In genomic region chr16:59594714-59595113, GRCm38 (mm10) we compare ENCODE assay signal across 17 mouse cellular contexts. TPM values are rescaled to one million over a fixed set of nuclear protein-coding genes. Genes with fewer than 3 reads are reported as not detected.
DNase-seq lines count a peak whose midpoint lies in the region; ATAC-seq and TF ChIP-seq lines count a peak whose summit lies in the region.
"Had no signal": no experiment of that assay in that cellular context is flagged by ENCODE, and none has a peak within 500 bp of the region (broad histone marks: within the 10 kb centered on the region; RNA-seq: fewer than 3 reads in every experiment).

No protein-coding gene starts in this region.

- H3K4me2 ChIP-seq in heart, embryonic 11.5 days = no peak overlapping the region
- H3K4me2 ChIP-seq in kidney, postnatal 0 days (ENCODE audit: low read length) = no peak overlapping the region
- H3K4me2 ChIP-seq in embryonic facial prominence, embryonic 15.5 days (replicated peaks) = no peak overlapping the region
- H3K4me2 ChIP-seq in stomach, embryonic 16.5 days (ENCODE audit: low read depth, low read length) = no peak overlapping the region
- no peak overlapping the region for H3K4me2 ChIP-seq in forebrain, embryonic 11.5 days (ENCODE audit: low read depth, low read length, severe bottlenecking)
- H3K4me2 ChIP-seq: forebrain, embryonic 15.5 days; liver, embryonic 13.5 days had no signal

- ATAC-seq in heart, embryonic 11.5 days (replicated peaks; ENCODE audit: insufficient number of reproducible peaks, low FRiP score, low TSS enrichment) = no peak
- ATAC-seq in kidney, postnatal 0 days (replicated peaks; ENCODE audit: low FRiP score, low read depth) = no peak
- peak; percentile 41 for ATAC-seq in embryonic facial prominence, embryonic 15.5 days (ENCODE audit: insufficient number of reproducible peaks, low FRiP score, low TSS enrichment, low read depth)
- ATAC-seq in stomach, embryonic 16.5 days (ENCODE audit: insufficient read depth, low FRiP score) = no peak
- ATAC-seq in forebrain, embryonic 11.5 days (replicated peaks; ENCODE audit: low FRiP score) = no peak
- ATAC-seq: forebrain, embryonic 15.5 days; hindbrain, embryonic 16.5 days had no signal

- peaks cover 23% of the 10 kb centered on the region for H3K4me1 ChIP-seq in heart, embryonic 11.5 days (ENCODE audit: control insufficient read depth, insufficient read depth, low read length)
- H3K4me1 ChIP-seq in kidney, postnatal 0 days (replicated peaks; ENCODE audit: insufficient read depth, low read length) = peaks cover 6% of the 10 kb centered on the region; the same call in 1 of the 2 replicates
- peaks cover 40% of the 10 kb centered on the region for H3K4me1 ChIP-seq in embryonic facial prominence, embryonic 15.5 days
- H3K4me1 ChIP-seq in stomach, embryonic 16.5 days (ENCODE audit: control insufficient read depth, insufficient read depth, low read length) = peaks cover 23% of the 10 kb centered on the region
- no peaks in the 10 kb centered on the region for H3K4me1 ChIP-seq in forebrain, embryonic 11.5 days (replicated peaks; ENCODE audit: control insufficient read depth, insufficient read depth, low read length)

- no peaks in the 10 kb centered on the region for H3K36me3 ChIP-seq in heart, embryonic 11.5 days (ENCODE audit: control insufficient read depth, insufficient read depth, low read length)
- H3K36me3 ChIP-seq in kidney, postnatal 0 days (ENCODE audit: insufficient read depth, low read length) = no peaks in the 10 kb centered on the region
- no peaks in the 10 kb centered on the region for H3K36me3 ChIP-seq in embryonic facial prominence, embryonic 15.5 days
- H3K36me3 ChIP-seq in stomach, embryonic 16.5 days (ENCODE audit: control insufficient read depth, insufficient read depth, low read length) = no peaks in the 10 kb centered on the region
- H3K36me3 ChIP-seq in forebrain, embryonic 11.5 days (ENCODE audit: control insufficient read depth, insufficient read depth, low read length) = no peaks in the 10 kb centered on the region
- H3K36me3 ChIP-seq: forebrain, embryonic 15.5 days; liver, embryonic 13.5 days; midbrain, embryonic 10.5 days had no signal

- H3K4me3 ChIP-seq in heart, embryonic 11.5 days (ENCODE audit: low read depth, low read length) = no peak overlapping the region
- no peak overlapping the region for H3K4me3 ChIP-seq in kidney, postnatal 0 days (replicated peaks; ENCODE audit: low read depth, low read length)
- no peak overlapping the region for H3K4me3 ChIP-seq in embryonic facial prominence, embryonic 15.5 days (replicated peaks)
- no peak overlapping the region for H3K4me3 ChIP-seq in stomach, embryonic 16.5 days (replicated peaks; ENCODE audit: low read length)
- no peak overlapping the region for H3K4me3 ChIP-seq in forebrain, embryonic 11.5 days (ENCODE audit: low read depth, low read length)
- H3K4me3 ChIP-seq: forebrain, embryonic 15.5 days; liver, embryonic 13.5 days; midbrain, embryonic 10.5 days; myocyte had no signal

- H3K27me3 ChIP-seq in heart, embryonic 11.5 days (ENCODE audit: control insufficient read depth, insufficient read depth, low read length) = no peaks in the 10 kb centered on the region
- H3K27me3 ChIP-seq in kidney, postnatal 0 days (ENCODE audit: insufficient read depth, low read length) = no peaks in the 10 kb centered on the region
- H3K27me3 ChIP-seq in embryonic facial prominence, embryonic 15.5 days = no peaks in the 10 kb centered on the region
- H3K27me3 ChIP-seq in stomach, embryonic 16.5 days (ENCODE audit: control insufficient read depth, insufficient read depth, low read length) = no peaks in the 10 kb centered on the region
- peaks cover 2% of the 10 kb centered on the region; the same call in 1 of the 2 replicates for H3K27me3 ChIP-seq in forebrain, embryonic 11.5 days (ENCODE audit: control insufficient read depth, insufficient read depth, low read length)
- H3K27me3 ChIP-seq: forebrain, embryonic 15.5 days had no signal

- WGBS in heart, embryonic 11.5 days (ENCODE audit: insufficient replicate concordance) = 63% methylated on average over 3 of the region's 3 CpGs
- 39% methylated on average over 3 of the region's 3 CpGs for WGBS in kidney, postnatal 0 days
- 50% methylated on average over 3 of the region's 3 CpGs for WGBS in embryonic facial prominence, embryonic 15.5 days
- WGBS in stomach, embryonic 16.5 days = 59% methylated on average over 3 of the region's 3 CpGs
- WGBS in forebrain, embryonic 11.5 days = 89% methylated on average over 3 of the region's 3 CpGs

- no peak for TF ChIP-seq CTCF in kidney, postnatal 0 days (IDR thresholded peaks at IDR 0.05; ENCODE audit: low read depth)

- H3K9me3 ChIP-seq in heart, embryonic 11.5 days (replicated peaks; ENCODE audit: control insufficient read depth, low read length) = no peaks in the 10 kb centered on the region
- no peaks in the 10 kb centered on the region for H3K9me3 ChIP-seq in kidney, postnatal 0 days (replicated peaks; ENCODE audit: low read length)
- H3K9me3 ChIP-seq in embryonic facial prominence, embryonic 15.5 days (replicated peaks) = no peaks in the 10 kb centered on the region
- H3K9me3 ChIP-seq in stomach, embryonic 16.5 days (replicated peaks; ENCODE audit: control insufficient read depth, low read length) = no peaks in the 10 kb centered on the region
- no peaks in the 10 kb centered on the region for H3K9me3 ChIP-seq in forebrain, embryonic 11.5 days (ENCODE audit: control insufficient read depth, low read length)
- H3K9me3 ChIP-seq: forebrain, embryonic 15.5 days; liver, embryonic 13.5 days; midbrain, embryonic 10.5 days had no signal

- no peak overlapping the region for H3K27ac ChIP-seq in heart, embryonic 11.5 days (ENCODE audit: low read depth, low read length)
- peak overlapping the region; percentile 66 for H3K27ac ChIP-seq in kidney, postnatal 0 days
- H3K27ac ChIP-seq in embryonic facial prominence, embryonic 15.5 days (replicated peaks) = peak overlapping the region; percentile 78; the same call in 1 of the 2 replicates
- peak overlapping the region; percentile 18; the same call in 1 of the 2 replicates for H3K27ac ChIP-seq in stomach, embryonic 16.5 days (ENCODE audit: low read length)
- no peak overlapping the region for H3K27ac ChIP-seq in forebrain, embryonic 11.5 days (ENCODE audit: low read depth, low read length)
- H3K27ac ChIP-seq: forebrain, embryonic 15.5 days; liver, embryonic 13.5 days; midbrain, embryonic 10.5 days had no signal

- peak; percentile 91 for DNase-seq in heart, adult 11 months
- no peak for DNase-seq in kidney, postnatal 0 days (ENCODE audit: low spot score)
- no peak for DNase-seq in kidney, postnatal 10 days
- no peak for DNase-seq in forebrain, embryonic 11.5 days (ENCODE audit: low spot score)
- DNase-seq: B cell, adult 2 months; cerebellum, postnatal 25 days; gastrocnemius, postnatal 25 days; liver, embryonic 13.5 days; lung, postnatal 14 days; right cerebral cortex, adult 18-20 months had no signal

- H3K9ac ChIP-seq in heart, embryonic 11.5 days (ENCODE audit: low read depth, low read length) = no peak overlapping the region
- no peak overlapping the region for H3K9ac ChIP-seq in kidney, postnatal 0 days (ENCODE audit: low read depth, low read length)
- H3K9ac ChIP-seq in embryonic facial prominence, embryonic 15.5 days = no peak overlapping the region
- no peak overlapping the region for H3K9ac ChIP-seq in stomach, embryonic 16.5 days (ENCODE audit: low read length)
- H3K9ac ChIP-seq in forebrain, embryonic 11.5 days (ENCODE audit: low read length) = no peak overlapping the region
- H3K9ac ChIP-seq: forebrain, embryonic 15.5 days; liver, embryonic 13.5 days had no signal

RNA-seq across cellular contexts. Expression of gene Crybg3, which starts 6.1 kb away (rescaled TPM):
- polyA plus RNA-seq in heart, embryonic 11.5 days (2014; fragmentation: Nextera tagmentation; extraction: Ambion mirVana) = 19.7 and 19.8 TPM in 2 replicates
- polyA plus RNA-seq in kidney, postnatal 0 days (2015; fragmentation: Nextera tagmentation; extraction: Ambion mirVana) = 4.2 and 5.4 TPM in 2 replicates
- polyA plus RNA-seq in embryonic facial prominence, embryonic 15.5 days (2015; fragmentation: Nextera tagmentation; extraction: Ambion mirVana) = 11.4 and 12.7 TPM in 2 replicates
- 11.2 and 11.6 TPM in 2 replicates for polyA plus RNA-seq in stomach, embryonic 16.5 days (2015; fragmentation: Nextera tagmentation; extraction: Ambion mirVana)
- 6.0 and 6.5 TPM in 2 replicates for polyA plus RNA-seq in forebrain, embryonic 11.5 days (2014; fragmentation: Nextera tagmentation; extraction: Ambion mirVana)

RNA-seq across cellular contexts. Expression of gene Arl6, which starts 44.5 kb away (rescaled TPM):
- 20.8 and 24.6 TPM in 2 replicates for polyA plus RNA-seq in heart, embryonic 11.5 days (2014; fragmentation: Nextera tagmentation; extraction: Ambion mirVana)
- polyA plus RNA-seq in kidney, postnatal 0 days (2015; fragmentation: Nextera tagmentation; extraction: Ambion mirVana) = 46.4 and 46.6 TPM in 2 replicates
- polyA plus RNA-seq in embryonic facial prominence, embryonic 15.5 days (2015; fragmentation: Nextera tagmentation; extraction: Ambion mirVana) = 34.0 and 34.8 TPM in 2 replicates
- polyA plus RNA-seq in stomach, embryonic 16.5 days (2015; fragmentation: Nextera tagmentation; extraction: Ambion mirVana) = 25.0 and 25.8 TPM in 2 replicates
- polyA plus RNA-seq in forebrain, embryonic 11.5 days (2014; fragmentation: Nextera tagmentation; extraction: Ambion mirVana) = 54.4 and 55.6 TPM in 2 replicates

Comparison
In these comparisons a context has a peak if more than half of its experiments do, and no peak if none do; other contexts are left out.
1. H3K27ac ChIP-seq: peak in kidney, postnatal 0 days (single experiment), embryonic facial prominence, embryonic 15.5 days (single experiment) and stomach, embryonic 16.5 days (single experiment); none in heart, embryonic 11.5 days (single experiment) and forebrain, embryonic 11.5 days (single experiment).